Mouse (Mus musculus) ovary, postnatal 36 days (tissue): Measurements from ENCODE around the gene Dctn1.

Source experiments
- DNase-seq: peaks from one replicate; pipeline ENCODE4 v3.0.0; 2022; ENCODE audit warnings: low spot score, mixed read lengths

The Dctn1 gene

DNA sequence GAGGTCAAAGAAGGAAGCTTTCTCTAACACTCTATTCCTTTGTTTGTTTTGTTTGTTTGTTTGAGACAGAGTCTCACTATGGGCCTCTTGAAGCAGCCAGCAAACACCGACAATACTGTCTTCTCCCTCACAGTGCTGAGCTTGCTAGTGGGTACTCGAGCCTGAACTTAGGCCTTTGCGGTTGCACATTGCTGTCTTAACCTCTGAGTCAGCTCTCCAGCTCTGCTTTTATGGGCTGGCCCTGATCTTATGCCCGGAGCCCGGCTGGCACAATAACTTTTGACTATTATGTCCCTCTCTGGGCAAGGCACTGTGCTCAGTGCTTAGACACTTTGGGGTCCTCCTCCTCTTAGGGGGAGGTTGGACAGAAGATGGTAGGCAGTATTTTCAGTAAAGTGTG, 4.2 kb downstream of the Dctn1 start:
- DNase-seq = no peak

DNA sequence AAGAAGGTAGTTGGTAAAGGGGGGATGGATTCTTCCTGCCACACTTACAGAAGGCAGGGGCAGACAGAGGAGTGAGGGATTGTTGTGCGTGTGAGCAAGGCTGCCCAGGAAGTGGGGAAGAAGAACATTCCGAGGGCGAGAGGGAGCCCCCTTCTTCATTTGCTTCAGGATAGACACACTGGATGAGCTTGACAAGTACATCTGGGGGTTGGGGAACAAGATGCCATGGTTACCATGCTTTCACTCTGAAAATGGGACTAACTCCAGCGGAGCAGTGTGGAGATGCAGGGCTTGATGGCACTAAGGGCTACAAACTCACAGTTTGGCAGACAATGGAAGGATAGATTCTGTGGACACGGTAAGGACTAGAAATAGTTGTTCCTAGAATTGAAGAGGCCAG, 5.3 kb downstream of the Dctn1 start:
- DNase-seq = no peak

DNA sequence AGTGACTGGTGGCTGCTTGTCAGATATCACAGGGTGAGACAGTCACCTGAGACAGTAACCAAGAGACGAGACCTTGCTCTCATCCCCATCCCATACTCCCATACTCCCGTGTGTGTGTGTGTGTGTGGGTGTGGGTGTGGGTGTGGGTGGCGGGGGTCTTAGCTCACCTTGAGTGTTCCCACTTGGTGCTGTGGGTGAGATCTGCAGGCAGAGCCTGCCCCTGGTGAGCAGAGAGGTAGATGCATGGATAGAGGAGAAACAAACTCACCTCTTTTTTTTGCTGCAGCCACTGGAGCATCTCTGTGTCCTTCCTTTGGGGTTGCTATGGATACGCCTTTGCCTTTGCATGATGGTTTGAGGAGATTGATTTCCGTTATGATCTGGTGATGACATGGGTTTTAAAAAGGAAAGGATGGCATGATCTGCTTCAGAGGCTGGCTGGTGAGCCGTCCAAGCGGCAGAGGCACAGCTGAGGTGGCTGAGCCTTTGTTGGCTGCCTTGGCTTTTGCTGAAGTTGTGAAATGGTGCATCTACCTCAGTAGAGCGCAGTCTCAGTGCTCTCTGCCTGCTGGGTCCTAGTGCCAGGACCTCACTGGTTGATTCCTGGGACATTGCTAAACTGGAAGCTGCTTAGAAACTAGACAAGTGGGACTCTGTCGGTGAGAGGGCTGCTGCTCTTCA, 6.7 kb downstream of the Dctn1 start:
- no peak for DNase-seq

DNA sequence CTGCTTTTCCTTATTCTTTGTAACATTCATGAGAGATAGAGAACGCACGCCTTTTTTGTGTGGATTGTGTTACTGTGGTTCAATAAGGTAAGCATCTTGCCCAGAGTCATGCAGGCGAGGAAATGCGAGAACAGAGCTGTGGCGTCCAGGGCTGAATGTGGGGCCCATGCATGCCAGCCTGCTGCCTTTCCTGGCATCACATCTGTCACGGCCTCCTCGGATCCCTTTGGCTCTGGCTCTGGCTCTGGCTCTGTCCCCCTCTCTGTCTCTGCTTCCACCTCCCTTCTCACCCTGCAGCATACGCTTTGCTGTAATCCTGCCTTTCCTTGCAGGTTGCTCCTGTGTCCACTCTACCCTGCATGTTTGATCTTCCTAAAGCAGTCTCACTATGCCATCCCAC, 10.3 kb downstream of the Dctn1 start:
- no peak for DNase-seq

DNA sequence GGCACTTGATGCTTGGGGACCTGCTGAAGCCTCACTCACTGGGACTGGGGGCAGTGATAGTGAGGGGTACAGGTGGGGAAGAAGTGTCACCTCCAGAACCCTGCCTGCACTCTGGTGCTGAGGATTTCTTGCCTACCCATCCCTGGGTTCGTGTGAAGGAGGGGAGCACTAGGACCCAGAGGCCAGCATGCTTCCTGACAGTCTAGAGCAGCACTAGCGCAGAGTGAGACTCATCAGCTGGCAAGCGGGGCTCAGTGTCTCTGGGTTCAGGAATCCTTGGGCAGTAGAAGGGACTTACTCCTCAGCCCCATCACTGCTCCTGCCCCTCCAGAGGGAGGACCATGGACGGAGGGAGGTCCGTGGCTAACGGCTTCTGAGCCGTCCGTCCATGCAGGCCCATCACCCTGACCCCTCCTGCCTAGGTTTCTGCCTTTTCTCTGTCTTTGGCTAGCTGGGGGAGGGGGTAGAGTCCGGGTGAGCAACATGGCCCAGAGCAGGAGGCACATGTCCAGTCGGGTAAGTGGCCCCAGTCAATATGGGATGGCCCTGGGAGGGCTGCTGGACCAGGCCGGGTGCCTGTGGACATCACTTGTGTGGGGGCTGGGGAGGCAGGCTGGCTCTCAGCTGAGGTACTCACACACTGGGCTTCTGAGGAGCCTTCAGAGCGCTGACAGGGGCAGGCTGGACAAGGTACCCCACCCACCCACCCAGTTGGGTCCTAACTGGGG, 13.8 kb downstream of the Dctn1 start:
- no peak for DNase-seq

DNA sequence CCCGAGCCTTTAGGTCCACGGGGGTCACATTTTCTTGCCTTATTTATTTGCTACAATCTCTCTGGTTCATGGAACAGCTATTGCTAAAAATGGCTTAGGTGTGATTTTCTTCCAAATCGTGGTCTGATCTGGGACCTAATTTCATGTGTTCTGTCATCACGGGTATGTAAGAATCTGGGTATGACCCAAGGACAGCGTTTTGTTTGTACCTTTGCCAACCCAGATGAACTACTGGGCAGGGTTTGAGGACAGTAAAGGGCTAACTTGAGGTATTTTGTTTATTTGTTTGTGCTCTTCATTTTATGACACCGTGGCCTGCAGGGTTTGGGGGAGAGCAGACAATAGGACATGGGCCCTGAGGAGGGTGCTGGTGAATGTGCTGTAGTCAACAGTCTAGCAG, 14.9 kb downstream of the Dctn1 start:
- no peak for DNase-seq

DNA sequence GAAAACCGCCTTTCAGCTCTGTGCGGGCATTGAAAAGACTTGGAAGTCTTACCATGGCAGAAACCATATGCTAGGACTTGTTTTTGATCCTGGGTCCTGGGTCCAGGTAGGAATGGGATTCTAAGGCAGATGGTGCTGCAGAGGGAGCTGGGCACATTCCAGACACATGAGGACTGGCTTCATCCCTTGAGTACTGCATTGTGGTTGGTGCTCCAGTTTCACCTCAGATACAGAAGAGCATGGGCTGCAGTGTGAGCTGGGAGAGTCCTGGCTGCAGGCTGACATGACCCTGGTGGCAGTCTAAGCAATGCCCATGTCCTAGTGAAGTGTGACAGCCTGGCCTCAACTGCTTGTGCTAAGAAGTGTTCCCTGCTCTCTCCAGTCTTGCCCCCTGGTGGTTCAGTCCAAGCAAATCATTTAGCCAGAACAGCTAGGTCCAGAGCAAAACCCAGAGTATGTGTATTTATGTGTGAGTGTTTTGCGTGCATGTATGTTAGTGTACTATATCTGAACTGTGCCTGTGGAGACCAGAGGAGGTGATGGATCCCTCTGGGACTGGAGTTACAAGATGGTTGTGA, 19.2 kb downstream of the Dctn1 start:
- DNase-seq = no peak

DNA sequence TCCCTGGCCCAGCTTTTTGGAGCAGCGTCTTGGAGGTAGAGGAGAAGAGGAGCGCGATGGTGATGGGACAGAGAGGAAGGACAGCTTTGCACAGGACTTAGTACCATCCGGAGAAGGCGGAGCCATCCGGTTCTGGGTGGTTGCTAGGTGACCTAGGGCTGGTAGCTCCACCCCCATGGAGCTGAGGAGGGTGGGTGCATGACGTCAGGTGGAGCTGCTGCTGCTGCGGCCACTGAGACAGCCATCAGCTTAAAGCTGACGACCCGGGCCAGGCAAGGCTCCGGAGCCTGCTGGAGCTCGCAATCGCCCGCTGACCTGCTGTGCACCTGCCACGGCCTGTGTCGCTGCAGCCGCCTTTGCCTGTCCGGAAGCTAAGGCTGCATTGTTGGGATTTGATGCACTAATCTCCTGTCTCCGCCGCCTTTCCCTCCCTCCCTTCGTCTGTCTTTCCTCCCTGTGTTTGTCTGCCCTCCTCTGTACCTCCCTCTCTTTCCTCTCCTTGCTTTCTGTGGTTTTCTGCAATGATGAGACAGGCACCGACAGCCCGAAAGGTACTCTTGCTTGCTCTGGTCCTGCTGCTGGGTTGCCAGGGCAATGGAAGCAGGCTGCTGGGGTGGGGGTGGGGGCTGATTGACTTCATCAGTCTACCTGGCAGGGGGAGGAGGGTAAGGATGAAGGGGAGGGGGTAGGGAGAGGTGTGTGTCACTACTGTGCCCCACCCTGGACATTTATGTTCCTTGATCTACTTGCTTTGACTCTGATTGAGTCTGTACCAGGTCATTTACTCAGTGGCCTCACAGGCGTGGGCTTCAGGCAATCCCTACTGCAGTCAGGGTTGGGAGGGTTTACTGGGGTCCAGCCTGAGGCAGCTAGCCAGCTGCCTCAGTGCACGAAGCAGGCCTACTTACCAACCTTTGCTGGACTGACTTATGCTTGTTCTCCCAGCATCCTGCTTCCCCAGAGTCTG, 20.5 kb downstream of the Dctn1 start:
- DNase-seq = peak; percentile 51

DNA sequence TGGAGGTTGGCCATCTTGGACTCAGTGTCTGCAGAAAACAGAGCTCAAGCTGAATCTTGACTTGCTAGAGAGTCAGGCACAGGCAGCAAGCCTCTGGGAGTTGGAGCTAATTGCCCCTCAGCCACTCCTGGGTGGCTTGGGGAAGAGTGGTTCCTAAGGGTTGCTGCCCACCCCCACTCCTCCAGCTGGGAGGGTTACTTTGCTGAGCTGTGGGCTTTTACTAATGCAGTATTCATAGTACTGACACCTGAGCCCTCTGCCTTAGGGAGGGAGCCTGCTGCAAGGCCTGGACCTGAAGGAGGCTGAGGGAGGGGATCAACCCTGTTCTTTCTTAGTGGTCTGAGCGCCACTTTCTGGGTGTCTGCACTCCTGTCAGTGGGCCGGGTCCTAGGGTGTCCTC, 21.2 kb downstream of the Dctn1 start:
- no peak for DNase-seq

DNA sequence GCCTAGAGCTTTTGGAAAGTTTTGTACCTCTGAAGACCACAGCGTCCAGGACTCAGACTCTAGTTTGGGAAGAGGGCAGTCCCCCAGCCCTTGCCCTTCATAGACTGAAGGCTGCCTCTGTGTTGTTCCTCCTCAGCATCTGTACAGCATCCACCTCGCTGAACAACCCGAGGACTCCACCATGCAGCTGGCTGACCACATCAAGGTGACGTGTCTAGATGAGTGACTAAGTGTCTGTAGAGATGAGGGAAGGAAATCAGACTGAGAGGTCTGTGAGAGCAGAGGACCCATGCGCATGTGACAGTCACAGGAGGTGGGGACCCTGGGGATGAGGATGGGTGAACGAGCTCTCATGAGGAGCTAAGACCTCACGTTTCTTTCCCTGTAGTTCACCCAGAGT, 27.9 kb downstream of the Dctn1 start:
- no peak for DNase-seq

DNA sequence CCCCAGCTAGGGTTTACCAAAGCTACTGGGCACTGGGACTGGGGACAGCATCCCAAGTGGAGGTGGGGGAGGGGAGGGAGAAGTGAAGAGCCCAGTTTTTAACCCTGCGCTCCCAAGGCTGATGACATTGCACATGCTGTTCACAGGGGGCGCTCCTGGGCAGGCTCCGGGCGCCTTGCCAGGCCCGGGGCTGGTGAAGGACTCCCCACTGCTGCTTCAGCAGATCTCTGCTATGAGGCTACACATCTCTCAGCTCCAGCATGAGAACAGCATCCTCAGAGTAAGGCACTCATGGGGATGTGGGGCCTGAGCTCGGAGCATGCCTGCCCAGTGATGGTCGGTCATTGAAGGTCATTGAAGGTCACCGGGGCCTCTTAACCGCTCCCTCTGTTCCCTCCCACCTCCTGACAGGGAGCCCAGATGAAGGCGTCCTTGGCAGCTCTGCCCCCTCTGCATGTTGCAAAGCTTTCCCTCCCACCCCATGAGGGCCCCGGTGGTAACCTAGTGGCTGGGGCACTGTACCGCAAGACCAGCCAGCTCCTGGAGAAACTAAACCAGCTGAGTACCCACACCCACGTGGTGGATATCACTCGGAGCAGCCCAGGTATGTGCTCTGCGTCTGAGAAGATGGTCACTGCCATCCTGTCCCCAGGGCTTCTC, 31.8 kb downstream of the Dctn1 start:
- DNase-seq = peak; percentile 82

DNA sequence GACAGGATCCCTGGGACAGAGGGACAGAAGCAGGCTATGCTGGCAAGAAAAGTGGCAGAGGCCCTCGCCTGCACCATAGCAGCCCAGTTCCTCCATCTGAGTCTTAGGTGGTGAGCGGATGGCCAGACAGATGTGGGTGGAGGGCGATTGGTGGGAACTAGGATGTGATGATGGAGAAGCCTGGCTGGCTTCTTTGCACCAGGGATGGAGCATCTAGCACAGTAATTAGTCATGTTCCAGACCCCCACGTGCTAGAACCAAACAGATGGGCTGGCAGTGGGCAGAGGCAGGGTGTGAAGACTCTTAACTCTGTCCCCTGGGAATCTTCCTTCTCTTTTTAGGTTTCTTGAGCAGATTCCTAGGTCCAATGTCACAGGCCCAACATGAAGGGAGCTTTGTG, 37.6 kb downstream of the Dctn1 start:
- no peak for DNase-seq

DNA sequence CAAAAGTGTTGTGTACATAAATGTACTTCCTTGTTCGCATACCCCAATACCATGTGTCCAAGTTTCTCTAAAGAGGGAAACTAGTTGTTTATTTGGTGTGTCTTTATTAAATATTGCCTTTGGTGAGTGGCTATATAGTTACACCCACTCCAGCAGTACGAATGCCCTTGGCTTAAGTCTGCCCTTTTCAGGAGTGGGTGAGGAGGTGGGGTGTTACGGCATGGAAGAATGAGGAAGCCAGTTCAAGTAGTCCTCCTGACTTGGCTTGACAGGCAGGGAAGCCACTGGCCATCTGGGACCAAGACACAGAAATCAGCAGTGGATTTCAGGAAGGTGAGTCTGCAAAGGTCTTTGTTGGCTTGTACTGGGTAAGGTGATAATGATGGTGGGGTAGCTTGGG, 40.1 kb downstream of the Dctn1 start:
- no peak for DNase-seq

DNA sequence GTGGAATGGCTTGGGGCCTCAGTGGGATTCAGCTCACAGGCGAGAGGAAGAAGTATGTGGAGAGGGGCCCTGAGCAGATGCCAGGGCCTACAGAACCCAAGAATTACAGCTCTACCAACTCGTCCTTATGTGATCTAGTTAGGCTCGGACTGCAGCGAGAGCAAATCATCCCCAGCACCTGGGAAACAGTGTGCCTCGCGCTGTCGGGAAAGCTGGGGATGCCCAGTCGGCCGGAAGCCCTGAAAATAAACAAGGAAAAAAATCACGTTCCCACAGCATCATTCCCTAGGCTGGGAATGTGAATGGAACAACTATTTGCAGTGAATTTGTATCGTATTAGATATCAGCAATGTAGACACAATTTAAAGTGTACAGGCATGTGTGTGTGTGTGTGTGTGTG, 40.6 kb downstream of the Dctn1 start:
- no peak for DNase-seq

DNA sequence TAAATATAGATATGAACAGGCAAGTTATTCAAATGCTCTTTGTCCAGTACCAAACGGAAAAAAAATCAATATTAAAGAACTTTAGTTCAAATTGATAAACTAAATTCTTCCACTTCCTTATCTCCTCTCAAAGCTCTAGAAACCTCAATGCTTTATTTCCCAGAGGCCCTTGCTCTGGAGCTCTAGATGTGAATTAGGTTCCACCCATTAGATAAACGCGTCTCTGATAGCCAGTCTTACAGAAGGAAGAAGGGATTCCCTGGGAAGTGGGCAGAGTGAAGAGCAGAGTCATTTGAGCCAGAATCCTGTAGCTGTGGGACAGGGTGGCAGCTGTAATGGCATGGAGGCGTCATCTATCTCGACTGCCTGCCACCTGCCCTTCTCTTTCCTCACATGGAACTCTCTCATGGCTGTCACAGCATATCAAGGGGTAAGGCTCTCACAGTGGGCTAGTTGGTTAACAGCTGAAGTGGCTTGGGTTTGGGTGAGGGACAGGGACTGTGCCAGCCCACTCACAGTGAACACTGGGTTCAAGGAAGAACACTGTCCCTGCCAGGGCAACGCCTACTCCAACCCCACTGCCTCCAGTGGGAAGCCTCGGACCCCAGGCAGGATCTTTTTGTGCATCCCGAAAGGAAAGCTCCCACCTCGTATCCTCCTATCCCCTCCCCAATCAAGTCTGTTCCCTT, 41.8 kb downstream of the Dctn1 start:
- no peak for DNase-seq

DNA sequence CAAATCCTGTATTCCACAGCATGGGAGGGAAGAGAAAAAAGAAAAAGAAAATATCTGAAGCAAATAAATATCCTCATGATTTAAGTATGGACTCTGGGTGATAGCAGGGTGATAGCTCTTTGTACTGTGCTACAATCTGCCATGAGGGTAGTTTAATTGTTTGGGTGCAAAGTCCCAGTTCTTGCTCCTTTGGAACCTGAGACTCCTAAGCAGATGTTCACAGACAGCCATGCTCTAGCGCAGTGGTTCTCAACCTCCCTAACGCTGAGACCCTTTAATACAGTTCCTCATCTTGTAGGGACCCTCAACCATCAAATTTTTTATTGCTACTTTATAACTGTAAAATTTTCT, 42.3 kb downstream of the Dctn1 start:
- no peak for DNase-seq

DNA sequence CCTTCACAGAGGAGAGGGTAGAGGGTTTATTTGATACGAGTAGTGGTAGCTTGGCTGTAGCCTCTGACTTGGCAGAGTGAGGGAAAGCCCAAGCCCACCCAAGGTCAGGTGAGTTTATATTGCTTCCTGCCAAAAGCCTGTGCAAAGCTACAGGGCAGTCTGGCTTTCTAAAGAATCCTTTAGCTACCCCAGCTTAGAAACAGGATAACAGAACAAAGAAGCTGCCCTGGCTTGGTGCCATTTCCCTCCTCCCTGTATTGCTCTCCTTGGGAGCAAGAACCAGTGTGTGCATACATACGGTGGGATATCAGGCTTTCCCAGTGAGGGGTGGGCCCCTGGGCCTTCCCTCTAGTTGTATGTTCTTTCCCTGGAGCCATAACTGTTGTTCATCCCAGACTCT, 44.8 kb downstream of the Dctn1 start:
- DNase-seq = no peak

DNA sequence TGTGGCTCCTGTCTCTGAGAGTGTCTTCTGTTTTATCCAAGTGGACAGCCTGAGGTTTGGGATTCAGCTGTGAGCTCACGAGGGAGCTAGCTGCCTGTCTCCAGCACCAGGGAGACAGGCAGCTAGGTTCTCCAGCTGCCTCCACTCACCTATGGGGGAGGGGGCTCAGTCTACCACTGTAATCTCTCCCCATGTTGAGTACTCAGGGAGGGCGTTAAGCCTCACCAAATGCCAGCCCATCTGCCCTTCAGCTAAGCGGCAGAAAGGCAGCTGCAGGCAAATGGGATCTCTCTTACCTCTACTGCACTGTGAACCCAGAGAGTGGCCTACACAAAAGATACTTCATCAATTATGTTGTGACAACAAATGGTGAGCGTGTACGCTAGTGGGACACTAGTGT, 45.8 kb downstream of the Dctn1 start:
- DNase-seq = no peak

DNA sequence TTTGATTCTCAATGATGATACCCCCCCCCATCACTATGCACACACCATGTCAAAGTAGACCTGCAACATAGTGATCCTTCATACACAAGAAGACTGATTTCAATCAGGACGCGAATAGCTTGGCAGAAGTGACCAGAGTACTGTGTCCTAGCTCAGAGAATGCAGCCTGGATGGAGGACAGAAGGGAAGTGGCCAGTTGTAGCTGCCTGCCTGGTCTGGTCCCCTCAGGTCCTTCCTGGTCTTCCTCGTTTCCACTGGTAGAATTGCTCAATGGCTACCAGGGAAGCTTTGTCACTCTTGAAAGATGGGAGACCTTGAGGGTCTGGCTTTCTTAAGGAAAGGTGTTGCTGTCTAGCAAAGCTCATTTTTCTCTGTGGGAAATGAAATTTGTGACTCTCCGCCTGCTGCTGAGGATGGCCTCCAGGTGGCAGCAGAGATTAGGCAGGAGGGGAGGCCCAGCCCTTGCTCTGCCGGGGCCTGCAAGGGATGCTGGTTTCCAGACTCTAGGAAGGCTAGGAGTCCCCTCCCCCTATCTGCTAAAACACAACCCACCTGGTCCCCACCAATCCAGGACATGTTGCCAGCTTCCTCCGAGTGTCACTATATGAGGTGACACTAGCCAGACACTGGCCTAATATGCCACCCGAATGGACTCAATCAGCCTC, 49.4 kb downstream of the Dctn1 start:
- peak; percentile 72 for DNase-seq

DNA sequence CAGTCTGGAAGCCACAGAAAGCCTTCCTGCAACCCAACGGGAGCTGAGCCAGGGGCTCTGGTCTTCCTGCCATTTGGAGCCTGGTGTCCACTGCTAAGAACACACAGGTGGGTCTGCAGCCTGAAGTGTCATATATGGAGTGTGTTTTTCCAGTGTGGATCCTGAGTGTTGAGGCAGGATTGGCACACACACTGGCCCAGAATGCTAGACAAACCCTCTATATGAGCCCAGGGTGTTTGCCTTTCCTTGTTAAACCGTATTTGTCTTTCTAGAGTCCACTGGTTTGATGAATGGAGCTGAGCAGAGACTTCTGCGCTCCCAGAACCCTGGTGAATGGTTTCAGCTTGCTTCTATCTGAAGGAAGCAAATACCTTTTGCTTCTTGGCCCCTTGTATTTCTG, 54.1 kb downstream of the Dctn1 start, which contains the start of gene Slc4a5:
Gene Slc4a5, plus strand, starts transcription at position 15 of the 400 bp plus-strand sequence.
- DNase-seq = no peak

DNA sequence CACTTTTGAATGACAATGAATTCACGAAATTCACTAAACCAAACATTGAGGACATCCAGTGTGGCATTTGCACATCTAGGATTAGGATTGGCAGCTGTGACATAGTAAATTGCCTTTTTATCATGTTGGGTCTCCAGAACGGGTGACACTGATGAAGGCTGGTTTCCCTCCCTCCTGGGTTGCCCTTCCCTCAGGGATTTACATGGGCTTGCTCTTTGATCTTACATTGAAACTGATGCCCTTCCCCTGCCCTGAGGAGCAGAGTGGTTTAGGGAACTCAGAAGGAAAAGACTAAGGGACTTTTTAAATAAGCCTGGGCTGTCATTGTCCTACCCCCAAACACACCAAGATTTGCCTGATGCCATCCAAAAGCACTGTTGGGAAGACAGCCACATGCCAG, 65.8 kb downstream of the Dctn1 start:
- DNase-seq = no peak
